Mouse (Mus musculus) urinary bladder, postnatal 25 days (tissue): ENCODE measurements around the gene Cyp3a13.
"Not testable (repeated sequence)": the region's sequence is repeated elsewhere in the genome, so short reads cannot be mapped to it uniquely, and the experiment has no call there.

Experiments used
- DNase-seq: peaks from one replicate; pipeline ENCODE4 v3.0.0; 2022; ENCODE audit warnings: low spot score

The Cyp3a13 gene

DNA sequence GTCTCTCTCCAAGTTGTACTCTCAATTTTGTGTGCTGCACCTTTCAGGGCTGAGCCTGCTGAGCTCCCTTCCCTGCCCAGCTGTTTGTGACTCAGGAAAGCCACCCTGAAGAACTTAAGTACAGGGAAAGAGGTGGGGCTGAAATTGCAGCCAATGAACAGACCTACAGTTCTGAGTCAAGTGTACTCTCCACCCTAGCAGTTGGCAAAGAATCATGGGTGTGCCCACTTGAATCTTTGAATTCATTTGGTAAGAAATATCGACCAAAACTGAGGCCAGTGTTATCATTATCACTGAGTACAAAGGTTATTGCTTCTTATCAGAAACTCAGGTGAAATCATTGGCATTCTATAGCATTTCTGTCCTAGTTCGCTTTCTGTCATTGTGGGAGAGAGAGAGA lies at the start of gene Cyp3a13:
Gene Cyp3a13 (minus strand): TSS at position 88 of the 400 bp plus-strand sequence.
- peak; percentile 7 for DNase-seq

DNA sequence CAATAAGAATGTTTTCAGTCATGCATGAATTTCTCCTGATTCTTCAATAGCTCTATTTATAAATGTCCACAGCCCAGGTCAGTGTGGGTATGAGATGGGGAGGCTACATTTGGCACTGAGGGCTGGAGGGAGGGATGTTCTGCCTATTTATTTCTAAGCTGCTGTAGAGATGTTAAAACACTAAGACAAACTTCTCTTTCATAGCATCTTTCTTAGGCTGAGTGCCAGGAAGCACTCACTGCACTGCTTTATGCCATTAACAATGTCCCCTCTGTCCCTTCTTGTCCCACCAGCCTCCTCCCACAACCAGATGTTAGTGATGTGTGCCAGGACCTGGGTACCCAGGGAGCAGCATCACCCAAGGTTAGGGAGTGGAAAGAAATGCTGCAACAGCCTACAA lies 45.1 kb upstream of the Cyp3a13 start:
- DNase-seq: no peak

DNA sequence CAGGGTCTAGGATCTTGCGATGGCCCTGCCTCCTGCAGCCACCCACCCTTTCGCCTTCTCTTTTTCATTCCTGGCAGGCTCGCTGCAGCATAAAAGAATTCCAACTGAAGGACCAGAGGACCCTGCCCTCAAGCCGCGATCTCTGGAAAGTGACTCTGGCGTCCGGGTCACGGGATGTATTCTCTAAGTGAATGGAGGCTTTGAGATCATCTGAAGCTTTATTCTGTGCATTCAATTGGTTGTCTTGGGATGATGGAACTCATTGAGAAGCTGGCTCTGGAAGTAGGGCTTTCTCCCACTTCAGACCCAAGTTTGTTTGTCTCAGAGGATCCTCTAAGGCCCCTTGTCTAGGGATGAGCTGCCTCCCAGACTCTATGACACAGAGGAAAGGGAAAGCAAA lies 41.5 kb upstream of the Cyp3a13 start, which contains the start of gene Gjc3:
Gene Gjc3 (minus strand): TSS at position 154 of the 400 bp plus-strand sequence.
- no peak for DNase-seq

DNA sequence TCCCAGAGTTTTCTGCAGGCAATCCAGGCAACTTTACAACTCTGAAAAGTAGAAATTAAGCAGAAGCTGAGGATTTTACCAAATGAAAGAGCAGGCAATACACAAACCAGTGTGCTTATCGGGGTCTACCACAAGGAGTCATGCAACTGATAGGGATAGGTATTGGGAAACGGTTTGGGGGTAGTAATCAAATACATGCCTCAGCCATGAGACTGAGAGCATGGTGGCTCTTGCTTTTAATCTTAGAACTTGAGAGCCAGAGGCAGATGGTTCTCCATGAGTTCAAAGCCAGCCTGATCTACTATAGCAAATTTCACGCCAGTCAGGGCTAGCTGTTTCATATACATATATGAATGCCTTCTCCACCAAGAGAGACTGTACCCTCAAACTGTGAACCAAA lies 35.0 kb upstream of the Cyp3a13 start:
- DNase-seq: no peak

DNA sequence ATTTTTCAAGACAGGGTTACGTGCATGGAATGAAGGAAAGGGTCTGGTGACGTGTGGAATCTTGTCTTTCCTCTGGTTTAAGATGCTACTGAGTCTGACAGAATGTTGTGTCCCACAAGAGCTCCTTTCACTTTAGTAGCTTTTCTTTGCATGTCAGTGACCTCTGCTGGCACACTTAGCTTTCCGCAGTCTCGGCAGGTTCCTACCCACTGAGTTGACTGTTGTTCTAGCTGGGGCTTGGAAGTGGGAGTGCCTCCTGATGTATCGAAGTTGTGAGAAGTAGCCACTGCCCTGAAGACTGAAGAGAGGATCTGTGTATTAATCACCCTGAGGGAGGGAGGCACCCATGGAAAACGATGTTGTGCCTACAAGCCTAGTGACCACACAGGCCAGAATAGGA lies 29.8 kb upstream of the Cyp3a13 start:
- peak; percentile 15 for DNase-seq

DNA sequence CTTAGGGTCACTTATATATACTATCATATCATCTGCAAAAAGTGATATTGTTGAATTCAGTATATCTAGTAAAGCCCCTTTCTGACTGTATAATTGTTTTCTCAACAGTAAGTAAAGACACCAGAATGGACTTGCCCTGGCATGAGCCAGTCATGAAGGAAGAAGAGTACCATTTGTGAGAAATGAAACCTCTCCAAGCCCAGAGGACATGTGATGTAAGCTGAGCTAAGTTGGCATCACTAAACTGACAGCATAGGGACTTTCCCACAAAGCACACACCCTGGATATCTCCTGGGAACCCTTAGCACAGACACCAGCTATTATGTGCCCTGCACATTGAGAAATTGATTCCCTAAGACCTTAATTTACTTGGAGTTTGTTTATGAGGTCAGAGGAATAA lies 25.9 kb upstream of the Cyp3a13 start:
- DNase-seq: no peak

DNA sequence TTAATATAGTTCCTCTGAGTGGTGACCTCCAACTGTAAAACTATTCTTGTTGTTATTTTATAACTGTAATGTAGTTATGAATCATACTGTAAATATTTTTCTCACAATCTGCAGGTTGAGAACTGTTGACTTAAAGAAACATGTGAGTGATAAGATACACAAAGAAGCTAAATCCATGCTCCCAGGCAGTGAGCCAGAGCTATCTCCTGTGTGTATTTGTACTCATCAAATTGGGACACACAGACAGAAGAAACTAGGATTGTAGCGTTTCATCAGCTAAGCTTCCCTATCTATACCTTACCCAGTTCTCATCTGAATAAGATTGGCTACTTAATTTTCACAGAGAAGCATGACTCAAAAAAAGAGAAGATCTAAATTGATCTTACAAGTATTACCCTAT lies 21.7 kb upstream of the Cyp3a13 start:
- no peak for DNase-seq

DNA sequence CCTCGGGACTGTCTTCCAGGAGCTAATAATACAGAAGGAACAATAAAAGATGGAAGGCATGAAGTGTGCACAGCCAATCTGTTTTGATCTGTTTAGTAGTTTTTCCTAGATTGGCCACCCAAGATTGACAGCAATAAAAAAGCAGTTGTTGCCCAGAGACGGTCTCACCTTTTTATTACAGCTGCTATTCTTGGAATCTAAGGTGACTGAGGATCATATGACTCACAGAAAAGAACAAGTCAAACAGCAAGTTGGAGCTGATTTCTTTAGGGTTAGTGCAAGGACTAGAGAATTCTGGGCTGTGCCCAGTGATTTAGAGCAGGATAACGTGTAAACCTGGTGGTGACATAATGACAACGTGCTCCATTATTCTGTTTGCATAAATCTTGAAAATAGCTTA lies 19.5 kb upstream of the Cyp3a13 start:
- DNase-seq: no peak

DNA sequence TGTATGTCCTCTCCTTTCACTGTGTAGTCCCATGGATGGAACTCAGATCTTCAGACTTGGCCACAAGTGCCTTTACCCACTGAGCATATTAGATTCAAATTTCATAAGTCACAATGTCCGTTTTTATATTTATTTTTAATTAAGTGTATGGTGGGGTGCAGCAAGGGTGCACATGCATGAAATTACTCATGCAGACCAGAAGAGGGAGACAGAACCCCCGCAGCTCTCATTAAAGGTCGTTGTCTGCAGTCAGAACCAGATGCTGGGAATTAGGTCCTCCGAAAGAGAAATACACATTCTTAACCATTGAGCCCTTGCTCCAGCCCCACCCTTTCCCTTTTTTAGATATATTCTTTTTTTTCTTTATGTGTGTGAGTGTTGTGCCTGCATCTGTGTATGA lies 15.8 kb upstream of the Cyp3a13 start:
- DNase-seq: no peak

DNA sequence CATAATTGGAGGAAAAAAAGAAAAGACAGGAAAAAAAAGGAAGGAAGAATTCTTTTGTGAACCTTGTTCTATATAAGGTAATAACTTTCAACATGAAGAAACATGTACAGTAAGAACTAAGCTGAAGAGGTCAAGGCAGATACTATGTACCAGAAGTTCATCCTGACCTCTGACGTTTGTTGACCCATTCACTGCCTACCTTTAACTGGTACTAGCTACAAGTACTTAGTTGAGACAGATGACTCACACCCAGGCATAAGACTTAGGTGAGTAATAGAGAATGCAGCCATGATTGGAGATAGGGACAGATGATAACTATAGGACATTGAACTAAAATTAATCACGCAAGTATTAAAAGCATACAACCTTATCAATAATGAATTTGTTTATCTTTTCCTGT lies 15.1 kb upstream of the Cyp3a13 start:
- no peak for DNase-seq

DNA sequence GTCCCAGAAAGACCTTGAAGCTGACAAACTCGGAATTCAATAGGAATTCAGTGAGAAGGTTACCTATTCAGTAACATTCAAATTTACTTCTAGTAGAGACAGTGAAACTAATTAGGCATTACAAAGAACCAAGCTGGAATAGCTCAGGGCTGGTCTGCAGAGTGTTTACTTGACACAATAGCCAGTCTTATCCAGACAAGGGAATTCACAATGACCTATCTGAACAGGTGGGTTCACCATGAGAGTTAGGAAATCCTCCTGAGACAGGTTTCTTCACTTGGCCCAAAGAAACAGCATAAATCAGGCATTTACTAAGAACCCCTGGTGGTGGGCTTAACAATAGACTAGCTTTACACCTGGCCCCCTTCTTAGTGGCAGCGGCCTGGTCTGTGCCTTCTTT lies 12.5 kb upstream of the Cyp3a13 start:
- DNase-seq: not testable (repeated sequence)

DNA sequence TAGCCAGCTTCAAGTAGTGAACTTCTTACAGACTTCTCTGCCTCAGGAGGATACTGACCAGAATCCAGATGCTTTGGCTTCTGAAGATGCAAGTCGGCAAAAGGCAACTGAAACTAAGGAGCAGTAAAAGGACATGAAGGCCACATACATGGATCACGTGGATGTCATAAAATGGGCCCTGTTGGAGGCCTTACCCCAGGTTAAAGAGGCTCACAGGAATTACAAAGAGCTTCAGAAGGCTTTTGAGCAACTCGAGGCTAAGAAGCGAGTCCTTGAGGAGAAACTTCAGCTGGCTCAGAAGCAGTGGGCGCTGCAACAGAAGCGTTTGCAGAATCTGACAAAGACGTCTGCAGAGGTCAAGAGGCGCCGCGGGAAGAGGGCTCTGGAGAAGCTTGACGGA lies 7.0 kb upstream of the Cyp3a13 start:
- DNase-seq: no peak

DNA sequence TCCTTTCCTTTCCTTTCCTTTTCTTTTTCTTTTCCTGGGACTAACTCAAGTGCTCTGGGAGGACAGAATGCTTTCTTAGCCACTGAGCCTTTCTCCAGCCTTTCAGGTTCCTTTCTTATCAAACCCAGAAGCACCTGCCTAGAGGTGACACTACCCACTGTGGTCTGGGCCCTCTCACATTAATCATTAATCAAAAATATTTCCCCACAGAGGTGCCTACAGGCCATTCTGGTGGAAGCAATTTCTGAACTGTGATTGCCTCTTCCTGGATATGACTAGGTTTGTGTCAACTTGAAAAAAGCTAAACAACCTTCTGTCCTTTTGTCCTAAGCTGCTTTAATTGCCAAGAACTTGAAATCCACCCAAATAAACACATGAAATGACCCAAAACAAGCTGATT lies 752 bp upstream of the Cyp3a13 start:
- no peak for DNase-seq

DNA sequence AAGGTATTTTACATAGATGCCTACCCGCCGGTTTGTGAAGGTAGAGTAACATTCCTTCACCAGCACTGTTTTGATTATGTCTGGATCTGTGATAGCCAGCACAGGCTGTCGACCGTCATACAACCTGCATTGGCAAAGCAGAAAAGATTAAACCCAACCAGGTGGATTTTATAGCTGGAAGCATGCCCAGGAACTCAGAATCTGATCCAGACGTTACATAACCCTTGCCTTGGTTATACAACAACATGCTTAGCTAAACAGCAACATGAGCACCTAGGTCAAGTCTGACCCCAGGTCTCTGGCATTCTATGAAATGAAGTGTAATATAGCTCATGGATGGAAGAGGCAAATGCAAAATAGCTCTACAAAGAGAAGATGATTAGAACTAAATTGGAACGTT lies 5.9 kb downstream of the Cyp3a13 start:
- no peak for DNase-seq

DNA sequence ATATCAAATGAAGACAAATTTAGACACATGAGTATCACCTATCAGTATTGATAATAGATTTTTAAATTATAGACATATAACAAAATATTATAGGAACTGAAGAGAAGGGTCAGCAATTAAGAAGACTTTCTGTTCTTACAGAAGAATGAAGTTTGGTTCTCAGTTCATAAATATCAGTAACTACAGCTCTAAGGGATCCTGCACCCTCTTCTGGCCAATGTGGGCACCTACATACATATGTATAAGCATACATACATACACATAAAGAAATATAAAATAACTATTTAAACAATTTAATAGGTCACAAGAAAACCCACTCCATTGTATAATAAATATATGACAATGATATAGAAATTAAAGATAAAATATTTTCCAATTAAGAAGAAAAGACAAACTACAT lies 6.9 kb downstream of the Cyp3a13 start:
- no peak for DNase-seq

DNA sequence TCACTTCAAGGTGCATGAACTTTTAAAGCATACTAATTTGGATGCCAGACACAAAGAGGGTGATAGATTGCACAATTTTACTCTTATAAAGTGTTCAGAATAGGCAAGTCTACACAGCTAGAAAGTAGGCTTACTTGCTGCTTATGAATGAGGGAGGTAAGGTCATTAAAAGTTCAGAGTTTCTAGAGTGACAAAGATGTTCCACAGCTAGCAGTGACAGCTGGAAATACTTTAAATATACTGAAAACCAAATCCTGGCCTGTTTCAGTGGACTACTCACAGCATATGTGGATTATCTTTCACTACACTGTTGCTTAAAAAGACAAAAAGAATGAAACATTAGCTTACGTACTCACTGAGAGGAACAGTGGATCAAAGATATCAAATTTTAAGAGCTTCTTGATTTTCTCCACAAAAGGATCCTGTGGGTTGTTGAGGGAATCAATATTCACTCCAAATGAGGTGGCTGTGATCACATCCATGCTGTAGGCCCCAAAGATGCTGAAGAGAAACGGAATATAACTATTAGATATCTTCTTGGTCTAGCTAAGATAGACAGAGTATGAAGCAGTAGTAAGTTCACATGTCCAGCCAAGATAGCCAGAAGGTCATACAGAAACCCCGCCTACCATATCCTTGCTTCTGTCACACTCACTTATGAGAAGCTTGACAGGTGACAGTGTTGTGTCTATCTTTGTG lies 11.7 kb downstream of the Cyp3a13 start:
- DNase-seq: no peak

DNA sequence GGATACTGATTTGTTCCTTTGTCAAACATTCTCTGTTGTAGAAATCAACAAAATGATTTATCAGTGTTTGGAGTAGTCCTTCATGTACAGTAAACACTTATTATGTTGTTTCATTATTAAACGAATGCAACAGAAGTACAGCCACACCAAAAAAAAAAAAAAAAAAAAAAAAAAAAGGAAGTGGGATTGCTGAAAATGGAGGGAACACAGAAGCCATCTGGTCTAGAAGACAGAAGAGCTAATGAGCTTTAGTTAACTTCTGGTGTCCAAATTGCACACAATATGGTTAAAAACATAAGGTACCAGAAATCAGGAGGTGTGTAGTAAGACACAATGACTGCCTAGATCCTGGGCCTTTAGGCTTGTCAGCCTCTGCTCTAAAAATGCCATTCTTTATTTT lies 23.6 kb downstream of the Cyp3a13 start:
- DNase-seq: no peak

DNA sequence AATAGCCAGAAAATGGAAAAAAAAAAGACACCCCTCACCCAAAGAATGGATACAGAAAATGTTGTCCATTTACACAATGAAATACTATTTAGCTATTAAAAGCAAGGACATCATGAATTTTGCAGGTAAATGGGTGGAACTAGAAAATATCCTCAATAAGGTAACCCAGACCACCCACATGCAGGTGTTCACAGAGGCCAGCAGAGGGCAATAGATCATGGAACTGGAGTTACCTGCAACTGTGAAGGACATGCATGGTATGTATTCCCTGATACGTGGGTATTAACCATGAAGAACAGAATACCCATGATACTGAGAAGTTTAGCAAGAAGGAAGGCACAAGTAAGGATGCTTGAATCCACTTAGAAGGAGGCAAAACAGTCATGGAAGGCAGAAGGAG lies 28.5 kb downstream of the Cyp3a13 start:
- DNase-seq: no peak

DNA sequence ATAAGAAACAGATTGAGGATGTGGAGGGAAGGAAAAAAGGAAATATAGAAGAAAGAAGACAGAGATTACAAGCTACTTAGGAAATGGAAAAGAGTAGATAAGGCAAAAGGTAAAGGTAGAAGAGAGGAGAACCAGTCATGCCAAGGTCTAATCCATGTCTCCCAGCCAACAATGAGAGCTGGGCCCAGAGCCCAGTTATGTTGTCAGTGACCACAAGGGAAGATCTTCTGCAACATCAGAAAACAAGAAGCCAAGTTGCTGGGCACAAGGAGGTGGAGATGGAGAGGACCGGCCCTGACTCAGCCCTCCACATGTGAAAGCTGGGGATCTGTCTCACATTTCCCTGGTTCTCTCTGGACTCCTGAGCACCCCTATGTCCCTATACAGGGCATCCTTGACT lies 33.8 kb downstream of the Cyp3a13 start:
- no peak for DNase-seq

DNA sequence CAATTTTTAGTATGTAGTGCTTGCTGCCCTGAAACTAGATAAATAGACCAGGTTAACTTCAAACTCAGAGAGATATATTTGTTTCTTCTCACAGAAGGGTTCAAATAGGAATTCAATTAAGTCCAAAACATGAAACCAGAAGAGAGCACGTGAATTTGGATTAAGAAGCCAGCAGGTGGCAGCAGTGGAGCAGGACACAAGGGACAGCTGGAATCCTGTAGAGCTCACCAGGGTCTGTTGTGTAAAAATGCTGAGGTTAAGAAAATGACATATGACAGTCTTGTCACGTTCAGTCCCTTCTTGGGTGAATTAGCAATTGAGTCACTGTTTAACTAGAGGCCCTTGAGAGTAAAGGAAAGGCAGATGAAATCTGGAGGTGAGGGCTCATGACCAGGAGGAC lies 35.5 kb downstream of the Cyp3a13 start:
- peak; percentile 49 for DNase-seq

DNA sequence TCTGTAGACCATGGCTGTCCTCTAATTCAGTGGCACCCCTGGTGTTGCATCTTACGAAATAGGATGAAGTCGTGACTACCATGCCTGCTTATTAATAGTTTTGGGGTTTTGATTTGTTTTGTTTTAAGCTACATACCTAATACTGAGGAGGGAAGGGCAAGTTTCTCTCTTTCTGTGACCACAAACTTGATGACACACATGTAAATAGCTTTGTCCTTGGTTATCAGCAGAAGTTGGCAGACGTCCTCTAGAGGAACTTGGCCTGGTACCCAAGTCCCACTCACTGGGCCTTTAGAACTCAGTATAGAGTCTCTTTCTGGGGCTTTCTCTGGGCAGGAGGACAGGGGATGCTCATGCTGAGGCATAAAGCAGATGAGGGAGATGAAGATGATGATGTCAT lies 38.1 kb downstream of the Cyp3a13 start:
- no peak for DNase-seq

DNA sequence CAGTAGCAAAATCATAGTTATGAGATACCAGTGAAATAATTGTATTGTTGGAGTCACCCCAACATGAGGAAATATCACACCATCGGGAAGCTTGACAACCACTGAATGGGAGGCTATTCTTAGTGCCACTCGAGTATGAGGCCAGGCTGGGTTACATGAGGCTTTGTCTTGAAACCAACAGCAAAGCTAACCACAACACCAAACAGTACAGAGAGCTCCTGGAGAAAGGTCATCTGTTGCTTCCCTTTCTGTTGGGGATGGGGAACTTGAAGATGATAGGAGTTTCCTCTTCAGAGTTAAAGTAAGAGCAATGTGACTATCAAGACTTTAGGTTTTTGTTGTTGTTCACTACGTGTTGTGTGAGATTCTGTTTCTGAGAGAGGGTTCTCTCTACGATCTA lies 38.5 kb downstream of the Cyp3a13 start:
- no peak for DNase-seq

DNA sequence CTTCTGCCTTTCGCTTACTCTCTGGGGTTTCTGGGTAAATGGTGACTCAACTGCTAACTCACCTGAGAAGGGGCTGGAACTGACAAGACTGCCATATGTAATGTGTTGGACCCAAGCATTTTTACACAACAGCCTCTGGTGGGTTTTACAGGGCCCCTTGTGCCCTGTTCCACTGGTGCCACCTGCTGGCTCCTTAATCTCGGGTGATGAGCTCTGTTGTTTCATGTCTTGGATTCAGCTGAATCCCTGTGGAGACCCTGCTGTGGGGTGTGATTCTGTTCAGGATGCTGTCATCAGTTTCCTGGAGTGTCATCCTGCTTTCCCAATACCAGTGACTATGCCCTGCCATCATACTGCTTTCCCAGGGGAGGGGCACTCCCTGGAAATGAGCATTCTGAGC lies 43.6 kb downstream of the Cyp3a13 start:
- no peak for DNase-seq

DNA sequence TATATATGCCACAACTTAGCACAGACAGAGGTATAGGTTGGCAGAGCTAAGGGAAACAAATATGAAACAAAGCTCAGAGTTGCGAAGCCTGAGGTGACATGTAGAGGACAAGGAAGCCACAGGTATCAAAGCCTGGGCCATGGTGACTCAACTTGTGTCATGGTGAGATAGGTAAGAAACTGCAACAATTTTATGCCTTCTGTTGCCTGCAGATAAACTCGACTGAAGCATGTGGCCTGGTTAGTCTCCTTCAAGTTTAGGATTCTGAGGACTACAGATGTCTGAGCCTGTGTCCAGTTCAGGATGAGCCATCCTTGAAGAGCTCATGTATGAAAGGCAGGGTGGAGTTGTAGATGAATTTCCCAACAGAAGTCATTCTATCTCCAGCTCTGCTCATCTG lies 46.4 kb downstream of the Cyp3a13 start:
- DNase-seq: no peak

DNA sequence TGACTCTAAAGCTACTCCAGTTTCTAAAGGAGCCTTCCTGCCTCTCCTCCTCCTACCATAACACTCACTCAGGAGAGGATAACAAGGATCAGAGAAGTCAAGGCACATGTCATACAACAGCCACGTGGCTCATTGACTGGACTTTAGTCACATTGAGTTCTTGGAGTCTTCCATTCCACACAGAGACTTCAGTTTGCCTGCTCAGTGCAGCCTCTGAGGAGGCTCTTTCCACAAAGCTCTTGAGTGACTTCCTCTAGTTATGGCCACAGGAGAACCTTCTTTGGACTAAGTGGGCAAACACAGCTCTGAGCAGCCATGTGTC lies 49.1 kb downstream of the Cyp3a13 start:
- DNase-seq: not testable (repeated sequence)
